In the genomic region with DNA sequence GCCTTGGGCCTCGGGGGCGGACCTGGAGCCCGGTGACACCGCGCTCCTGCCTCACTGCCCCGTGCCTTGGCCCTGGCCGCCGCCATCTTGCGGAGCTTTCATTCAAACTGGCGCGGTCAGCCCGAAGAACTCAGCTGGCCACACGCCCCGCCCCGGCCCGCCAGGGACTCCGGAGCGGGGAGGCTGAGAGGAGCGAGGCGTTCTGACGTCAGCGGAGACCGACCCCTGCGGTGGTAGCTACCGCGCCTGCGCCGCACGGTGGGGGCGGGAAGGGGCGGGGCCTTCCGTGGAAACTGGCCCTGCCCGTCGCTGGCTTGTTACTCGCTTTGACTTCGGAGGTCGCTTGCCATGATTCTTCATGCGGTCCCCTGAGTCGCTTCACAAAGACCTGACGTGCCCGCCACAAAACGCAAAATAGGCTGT, we compare ENCODE assay signal across 8 mouse cellular contexts. TPM values are rescaled to one million over a fixed set of nuclear protein-coding genes. Genes with fewer than 3 reads are reported as not detected.
DNase-seq lines count a peak whose midpoint lies in the region; ATAC-seq and TF ChIP-seq lines count a peak whose summit lies in the region.

TSS of gene Suv39h2 (minus strand) at position 171 of the 423 bp plus-strand sequence.

- H3K4me3 ChIP-seq in forebrain, embryonic 10.5 days: peak within 1 kb of the TSS; percentile 89
- peak within 1 kb of the TSS; percentile 100 for H3K4me3 ChIP-seq in heart, embryonic 15.5 days
- peak within 1 kb of the TSS; percentile 80 to 89 for H3K4me3 ChIP-seq in liver, embryonic 14.5 days (ENCODE audit: insufficient read depth in 1 of 2, low read depth in 2 of 2, low read length in 2 of 2)
- peak within 1 kb of the TSS; percentile 96 for H3K4me3 ChIP-seq in neural tube, embryonic 11.5 days (ENCODE audit: low read depth, low read length)
- peak within 1 kb of the TSS; percentile 95 for H3K4me3 ChIP-seq in stomach, postnatal 0 days (ENCODE audit: low read depth, low read length)

- peak within 1 kb of the TSS; percentile 98 for H3K27ac ChIP-seq in forebrain, embryonic 10.5 days
- H3K27ac ChIP-seq in heart, embryonic 15.5 days: peak within 1 kb of the TSS; percentile 93
- peak within 1 kb of the TSS; percentile 86 for H3K27ac ChIP-seq in liver, embryonic 14.5 days
- H3K27ac ChIP-seq in neural tube, embryonic 11.5 days (ENCODE audit: low read depth, low read length): peak within 1 kb of the TSS; percentile 90
- H3K27ac ChIP-seq in stomach, postnatal 0 days (replicated peaks): peak within 1 kb of the TSS; percentile 74

- H3K36me3 ChIP-seq in forebrain, embryonic 10.5 days (replicated peaks): peaks cover 26% of the 10 kb centered on the region
- H3K36me3 ChIP-seq in heart, embryonic 15.5 days: no peaks in the 10 kb centered on the region
- peaks cover 5% of the 10 kb centered on the region; the same call in 1 of the 2 replicates for H3K36me3 ChIP-seq in liver, embryonic 14.5 days (replicated peaks; ENCODE audit: control insufficient read depth, insufficient read depth, low read depth)
- no peaks in the 10 kb centered on the region; the same call in 1 of the 2 replicates for H3K36me3 ChIP-seq in neural tube, embryonic 11.5 days (ENCODE audit: control insufficient read depth, insufficient read depth, low read length)
- H3K36me3 ChIP-seq in stomach, postnatal 0 days (ENCODE audit: control insufficient read depth, insufficient read depth, low read length): no peaks in the 10 kb centered on the region

- DNase-seq in CD8-positive naive resting alpha-beta T cell, adult 2 months (ENCODE audit: low read depth in 2 of 2, low spot score in 2 of 2): peak; percentile 97
- DNase-seq in c-Kit-positive CD71-negative TER-119-negative erythroid progenitor cells, embryonic 14.5 days (ENCODE audit: low read depth): peak; percentile 90
- peak; percentile 97 for DNase-seq in forebrain, embryonic 10.5 days (ENCODE audit: extremely low spot score, low spot score)
- DNase-seq in kidney, postnatal 25 days: peak; percentile 97 to 98
- peak; percentile 88 to 93 (median 91) for DNase-seq in liver, embryonic 14.5 days (ENCODE audit: low read depth in 3 of 3, low spot score in 3 of 3)
- DNase-seq in neural tube, embryonic 11.5 days (ENCODE audit: low spot score): peak; percentile 99
- DNase-seq in stomach, postnatal 0 days (ENCODE audit: low spot score): peak; percentile 98

- under 1% methylated on average over 42 of the region's 42 CpGs for WGBS in forebrain, embryonic 10.5 days
- under 1% methylated on average over 42 of the region's 42 CpGs for WGBS in heart, embryonic 15.5 days
- WGBS in liver, embryonic 14.5 days (ENCODE audit: insufficient replicate concordance): under 1% methylated on average over 41 of the region's 42 CpGs
- WGBS in neural tube, embryonic 11.5 days: 0% methylated on average over 39 of the region's 42 CpGs
- WGBS in stomach, postnatal 0 days: under 1% methylated on average over 42 of the region's 42 CpGs

- H3K4me2 ChIP-seq in heart, embryonic 15.5 days: peak within 1 kb of the TSS; percentile 89
- H3K4me2 ChIP-seq in liver, embryonic 14.5 days (ENCODE audit: low read depth): peak within 1 kb of the TSS; percentile 84
- H3K4me2 ChIP-seq in neural tube, embryonic 11.5 days (ENCODE audit: low read depth): peak within 1 kb of the TSS; percentile 64
- peak within 1 kb of the TSS; percentile 95 for H3K4me2 ChIP-seq in stomach, postnatal 0 days (replicated peaks; ENCODE audit: low read depth)

- peaks cover 19% of the 10 kb centered on the region for H3K4me1 ChIP-seq in forebrain, embryonic 10.5 days
- peaks cover 10% of the 10 kb centered on the region; the same call in 1 of the 2 replicates for H3K4me1 ChIP-seq in heart, embryonic 15.5 days (replicated peaks)
- peaks cover 7 to 13% of the 10 kb centered on the region in 2 experiments for H3K4me1 ChIP-seq in liver, embryonic 14.5 days (replicated peaks; ENCODE audit: control insufficient read depth in 2 of 2, insufficient read depth in 2 of 2, low read length in 1 of 2)
- peaks cover 7% of the 10 kb centered on the region; the same call in 1 of the 2 replicates for H3K4me1 ChIP-seq in neural tube, embryonic 11.5 days (ENCODE audit: control insufficient read depth, insufficient read depth, low read length)
- no peaks in the 10 kb centered on the region for H3K4me1 ChIP-seq in stomach, postnatal 0 days (replicated peaks; ENCODE audit: control insufficient read depth, insufficient read depth)

- peaks cover 3% of the 10 kb centered on the region; the same call in 1 of the 2 replicates for H3K9me3 ChIP-seq in forebrain, embryonic 10.5 days
- H3K9me3 ChIP-seq in heart, embryonic 15.5 days (replicated peaks): no peaks in the 10 kb centered on the region
- H3K9me3 ChIP-seq in liver, embryonic 14.5 days (ENCODE audit: control insufficient read depth, low read length): no peaks in the 10 kb centered on the region
- 0 out of 2 replicates have a peak, but pooled peaks cover 3% of the 10 kb centered on the region for H3K9me3 ChIP-seq in neural tube, embryonic 11.5 days (ENCODE audit: control insufficient read depth, low read length)
- no peaks in the 10 kb centered on the region for H3K9me3 ChIP-seq in stomach, postnatal 0 days (ENCODE audit: control insufficient read depth, low read length)

- no peak for TF ChIP-seq CTCF in liver, embryonic 14.5 days (IDR thresholded peaks at IDR 0.05; ENCODE audit: low read depth)
- no peak for TF ChIP-seq CTCF in stomach, postnatal 0 days (IDR thresholded peaks at IDR 0.05; ENCODE audit: low read depth)

- TF ChIP-seq EP300 in liver, embryonic 14.5 days (IDR thresholded peaks at IDR 0.05; ENCODE audit: low read depth): no peak
- TF ChIP-seq EP300 in stomach, postnatal 0 days (optimal IDR thresholded peaks at IDR 0.05): no peak

- H3K27me3 ChIP-seq in forebrain, embryonic 10.5 days (ENCODE audit: poor library complexity, severe bottlenecking): no peaks in the 10 kb centered on the region
- H3K27me3 ChIP-seq in heart, embryonic 15.5 days: no peaks in the 10 kb centered on the region
- no peaks in the 10 kb centered on the region for H3K27me3 ChIP-seq in liver, embryonic 14.5 days (ENCODE audit: control insufficient read depth, insufficient read depth, low read length)
- no peaks in the 10 kb centered on the region for H3K27me3 ChIP-seq in neural tube, embryonic 11.5 days (ENCODE audit: control insufficient read depth, insufficient read depth, low read length)
- no peaks in the 10 kb centered on the region for H3K27me3 ChIP-seq in stomach, postnatal 0 days (ENCODE audit: control insufficient read depth, insufficient read depth, low read length)

- peak within 1 kb of the TSS; percentile 92 for H3K9ac ChIP-seq in heart, embryonic 15.5 days
- peak within 1 kb of the TSS; percentile 83 for H3K9ac ChIP-seq in liver, embryonic 14.5 days (replicated peaks)
- peak within 1 kb of the TSS; percentile 93 for H3K9ac ChIP-seq in neural tube, embryonic 11.5 days (ENCODE audit: low read length)
- H3K9ac ChIP-seq in stomach, postnatal 0 days (ENCODE audit: low read length): peak within 1 kb of the TSS; percentile 69

- peak; percentile 99 for ATAC-seq in heart, embryonic 15.5 days (replicated peaks; ENCODE audit: insufficient number of reproducible peaks, insufficient read depth, low FRiP score, low read depth)
- peak; percentile 96 for ATAC-seq in liver, embryonic 14.5 days (ENCODE audit: insufficient read depth)
- ATAC-seq in neural tube, embryonic 11.5 days (ENCODE audit: insufficient read depth, low FRiP score, low TSS enrichment): peak; percentile 98
- ATAC-seq in stomach, postnatal 0 days (ENCODE audit: low FRiP score, low TSS enrichment): peak; percentile 99

RNA-seq across cellular contexts. Expression of gene Suv39h2, which starts in this region (rescaled TPM):
- polyA plus RNA-seq in forebrain, embryonic 10.5 days (2016; fragmentation: Nextera tagmentation; extraction: Ambion mirVana): 39.0 and 43.7 TPM in 2 replicates
- 5.3 and 7.0 TPM in 2 replicates for polyA plus RNA-seq in heart, embryonic 15.5 days (2015; fragmentation: Nextera tagmentation; extraction: Ambion mirVana)
- 2.4 and 4.1 TPM in 2 replicates for polyA plus RNA-seq in liver, embryonic 14.5 days (2012; rRNA removed)
- 7.4 and 7.8 TPM in 2 replicates for polyA plus RNA-seq in liver, embryonic 14.5 days (2014; fragmentation: Nextera tagmentation; extraction: Ambion mirVana)
- polyA plus RNA-seq in neural tube, embryonic 11.5 days (2014; fragmentation: Nextera tagmentation; extraction: Ambion mirVana): 40.7 and 41.5 TPM in 2 replicates
- 3.3 and 3.5 TPM in 2 replicates for polyA plus RNA-seq in stomach, postnatal 0 days (2015; fragmentation: Nextera tagmentation; extraction: Ambion mirVana)

Comparison
In these comparisons a context has a peak if more than half of its experiments do, and no peak if none do; other contexts are left out.
1. Peak in every context shown above with its lines: DNase-seq, ATAC-seq, H3K4me3 ChIP-seq and H3K27ac ChIP-seq.